ENCODE assay signal across 16 mouse cellular contexts in the genomic region with DNA sequence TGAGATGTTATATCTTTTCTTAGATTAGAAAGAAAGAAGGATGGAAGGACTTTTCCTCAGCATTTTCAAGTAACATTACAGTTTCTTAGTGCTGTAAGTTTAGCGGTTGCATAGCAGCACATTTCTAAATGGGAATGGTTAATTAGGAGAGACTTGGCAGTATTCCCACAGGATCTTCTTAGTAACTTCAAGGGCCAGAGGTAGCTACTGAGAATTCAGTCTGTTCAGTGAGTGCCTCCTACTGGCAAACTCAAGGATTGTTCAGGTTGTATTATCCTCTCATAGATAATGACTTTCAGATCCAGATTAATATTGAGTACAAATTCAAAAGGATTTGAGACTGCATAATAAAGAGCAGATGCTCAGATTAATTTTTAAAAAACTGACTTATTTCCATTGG.
DNase-seq lines count a peak whose midpoint lies in the region; ATAC-seq and TF ChIP-seq lines count a peak whose summit lies in the region.
"Had no signal": no experiment of that assay in that cellular context is flagged by ENCODE, and none has a peak within 500 bp of the region (broad histone marks: within the 10 kb centered on the region; RNA-seq: fewer than 3 reads in every experiment).

No protein-coding gene starts in this region.

- WGBS in hindbrain, postnatal 0 days: 31% methylated on average over 1 of the region's 1 CpGs
- 41% methylated on average over 1 of the region's 1 CpGs for WGBS in hindbrain, embryonic 13.5 days
- whole genome bisulfite sequencing in lung, postnatal 0 days: 27% methylated on average over 1 of the region's 1 CpGs
- 44% methylated on average over 1 of the region's 1 CpGs for WGBS in embryonic facial prominence, embryonic 14.5 days

- TF ChIP-seq CTCF in hindbrain, postnatal 0 days (IDR thresholded peaks at IDR 0.05; ENCODE audit: low read depth): peak; percentile 18; the same call in 1 of the 2 replicates
- TF ChIP-seq CTCF in lung, postnatal 0 days (IDR thresholded peaks at IDR 0.05): peak; percentile 33

- H3K9ac ChIP-seq in hindbrain, postnatal 0 days (replicated peaks; ENCODE audit: low read length): no peak overlapping the region
- no peak overlapping the region for H3K9ac ChIP-seq in hindbrain, embryonic 13.5 days
- H3K9ac ChIP-seq in lung, postnatal 0 days (replicated peaks; ENCODE audit: low read depth): no peak overlapping the region
- H3K9ac ChIP-seq in embryonic facial prominence, embryonic 14.5 days (ENCODE audit: low read depth, low read length): no peak overlapping the region
- H3K9ac ChIP-seq: hindbrain, embryonic 14.5 days; limb, embryonic 15.5 days had no signal

- peak; percentile 20 for DNase-seq in embryo, embryonic 11 days
- DNase-seq in embryo, embryonic 9.5 days (ENCODE audit: extremely low spot score): no peak
- peak; percentile 53 for DNase-seq in hindbrain, postnatal 0 days (ENCODE audit: low spot score)
- no peak for DNase-seq in lung, postnatal 0 days (ENCODE audit: low spot score)
- no peak for DNase-seq in lung, postnatal 4 days
- peak; percentile 38 for DNase-seq in embryonic facial prominence, embryonic 14.5 days (ENCODE audit: low spot score)
- no peak for DNase-seq in T-cell, adult 2 months (ENCODE audit: low spot score)
- DNase-seq: adrenal gland, postnatal 10 days; cerebellum, postnatal 36 days; kidney, postnatal 4 days; lung, adult 2 months; thymus, adult 18-20 months had no signal

- H3K27ac ChIP-seq in hindbrain, postnatal 0 days: no peak overlapping the region
- H3K27ac ChIP-seq in hindbrain, embryonic 13.5 days: no peak overlapping the region
- H3K27ac ChIP-seq in lung, postnatal 0 days (ENCODE audit: low read length): no peak overlapping the region
- H3K27ac ChIP-seq in embryonic facial prominence, embryonic 14.5 days (replicated peaks; ENCODE audit: low read depth, low read length): no peak overlapping the region
- H3K27ac ChIP-seq: hindbrain, embryonic 14.5 days; limb, embryonic 15.5 days had no signal

- no peaks in the 10 kb centered on the region for H3K36me3 ChIP-seq in hindbrain, postnatal 0 days (ENCODE audit: insufficient read depth, low read length)
- H3K36me3 ChIP-seq in hindbrain, embryonic 13.5 days: no peaks in the 10 kb centered on the region
- H3K36me3 ChIP-seq in lung, postnatal 0 days (ENCODE audit: insufficient read depth, low read length): no peaks in the 10 kb centered on the region
- no peaks in the 10 kb centered on the region for H3K36me3 ChIP-seq in embryonic facial prominence, embryonic 14.5 days (ENCODE audit: control insufficient read depth, insufficient read depth, low read length)
- H3K36me3 ChIP-seq: limb, embryonic 15.5 days had no signal

- no peak for ATAC-seq in hindbrain, postnatal 0 days
- ATAC-seq in hindbrain, embryonic 13.5 days (ENCODE audit: low FRiP score): no peak
- no peak for ATAC-seq in lung, postnatal 0 days
- no peak for ATAC-seq in embryonic facial prominence, embryonic 14.5 days (ENCODE audit: low read depth)
- ATAC-seq: intestine, postnatal 0 days had no signal

- no peaks in the 10 kb centered on the region for H3K9me3 ChIP-seq in hindbrain, postnatal 0 days (ENCODE audit: low read length)
- peaks cover 6% of the 10 kb centered on the region; the same call in 1 of the 2 replicates for H3K9me3 ChIP-seq in hindbrain, embryonic 13.5 days
- no peaks in the 10 kb centered on the region for H3K9me3 ChIP-seq in lung, postnatal 0 days (ENCODE audit: low read length)
- H3K9me3 ChIP-seq in embryonic facial prominence, embryonic 14.5 days (ENCODE audit: control insufficient read depth, low read length): 0 out of 2 replicates have a peak, but pooled peaks cover 11% of the 10 kb centered on the region
- H3K9me3 ChIP-seq: limb, embryonic 15.5 days had no signal

- H3K4me3 ChIP-seq in hindbrain, postnatal 0 days (ENCODE audit: low read length): no peak overlapping the region
- H3K4me3 ChIP-seq in hindbrain, embryonic 13.5 days: no peak overlapping the region
- no peak overlapping the region for H3K4me3 ChIP-seq in lung, postnatal 0 days (ENCODE audit: low read depth, low read length)
- H3K4me3 ChIP-seq in embryonic facial prominence, embryonic 14.5 days (ENCODE audit: low read depth, low read length): no peak overlapping the region
- H3K4me3 ChIP-seq: limb, embryonic 15.5 days had no signal

- TF ChIP-seq EP300 in lung, postnatal 0 days (IDR thresholded peaks at IDR 0.05): no peak

- H3K4me1 ChIP-seq in hindbrain, postnatal 0 days (ENCODE audit: insufficient read depth, low read length): no peaks in the 10 kb centered on the region
- no peaks in the 10 kb centered on the region for H3K4me1 ChIP-seq in hindbrain, embryonic 13.5 days (replicated peaks)
- H3K4me1 ChIP-seq in lung, postnatal 0 days (ENCODE audit: insufficient read depth, low read depth, low read length): no peaks in the 10 kb centered on the region
- no peaks in the 10 kb centered on the region for H3K4me1 ChIP-seq in embryonic facial prominence, embryonic 14.5 days (ENCODE audit: control insufficient read depth, insufficient read depth, low read length)
- H3K4me1 ChIP-seq: limb, embryonic 15.5 days had no signal

- no peaks in the 10 kb centered on the region for H3K27me3 ChIP-seq in hindbrain, postnatal 0 days (ENCODE audit: insufficient read depth, low read length)
- H3K27me3 ChIP-seq in hindbrain, embryonic 13.5 days: no peaks in the 10 kb centered on the region
- H3K27me3 ChIP-seq in lung, postnatal 0 days (replicated peaks; ENCODE audit: insufficient read depth, low read length): no peaks in the 10 kb centered on the region
- H3K27me3 ChIP-seq in embryonic facial prominence, embryonic 14.5 days (replicated peaks; ENCODE audit: control insufficient read depth, insufficient read depth, low read length): no peaks in the 10 kb centered on the region
- H3K27me3 ChIP-seq: limb, embryonic 15.5 days had no signal

- no peak overlapping the region for H3K4me2 ChIP-seq in hindbrain, postnatal 0 days (ENCODE audit: low read depth, low read length)
- H3K4me2 ChIP-seq in hindbrain, embryonic 13.5 days: no peak overlapping the region
- H3K4me2 ChIP-seq in lung, postnatal 0 days (replicated peaks; ENCODE audit: low read depth, low read length): no peak overlapping the region
- H3K4me2 ChIP-seq in embryonic facial prominence, embryonic 14.5 days (ENCODE audit: low read depth, low read length): no peak overlapping the region
- H3K4me2 ChIP-seq: hindbrain, embryonic 14.5 days; limb, embryonic 15.5 days had no signal

Comparison
In these comparisons a context has a peak if more than half of its experiments do, and no peak if none do; other contexts are left out.
1. DNase-seq: peak in embryo, embryonic 11 days (single experiment), hindbrain, postnatal 0 days (single experiment) and embryonic facial prominence, embryonic 14.5 days (single experiment); none in embryo, embryonic 9.5 days (single experiment), lung, postnatal 0 days (single experiment), lung, postnatal 4 days (0 of 2) and T-cell, adult 2 months (single experiment).